Mouse (Mus musculus): ENCODE measurements at regions not wholly inside any gene's neighbourhood (a gene's known extent, or its start where the extent isn't known, plus 50 kb on each side); places are given as distances from the start of the nearest gene placed in this dataset.

DNA sequence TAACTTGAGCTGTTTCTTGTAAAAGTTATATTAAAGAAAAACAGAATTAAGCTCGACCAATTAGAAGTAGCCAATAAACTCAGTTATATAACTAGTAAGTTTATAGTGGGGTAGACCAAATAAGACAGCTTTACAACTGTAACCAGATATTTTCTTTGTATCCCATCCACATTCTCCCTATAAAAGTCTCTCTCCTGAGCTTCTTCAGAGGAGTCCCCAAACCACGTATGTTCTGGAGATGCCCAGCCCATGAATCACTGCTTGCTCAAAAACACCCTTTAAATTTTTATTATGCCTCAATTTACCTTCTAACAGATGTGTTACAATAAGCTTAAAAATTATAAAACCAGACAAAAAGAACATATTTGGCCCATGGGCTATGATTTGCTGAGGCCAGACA lies 270.1 kb downstream of the Ccdc91 start:
- no peak overlapping the region for H3K4me3 ChIP-seq (replicated peaks; ENCODE audit: low read length)
- H3K27ac ChIP-seq (ENCODE audit: low read length) = no peak overlapping the region
- no peak for ATAC-seq
- H3K9me3 ChIP-seq (ENCODE audit: control insufficient read depth, low read length) = no peaks in the 10 kb centered on the region
- H3K4me2 ChIP-seq (ENCODE audit: low read length) = no peak overlapping the region
- WGBS = 88% methylated on average over 2 of the region's 2 CpGs
- no peaks in the 10 kb centered on the region for H3K27me3 ChIP-seq (replicated peaks; ENCODE audit: control insufficient read depth, insufficient read depth, low read length)
- H3K9ac ChIP-seq (replicated peaks; ENCODE audit: low read depth, low read length) = no peak overlapping the region
- H3K36me3 ChIP-seq (ENCODE audit: control insufficient read depth, insufficient read depth) = no peaks in the 10 kb centered on the region
- H3K4me1 ChIP-seq (replicated peaks; ENCODE audit: control insufficient read depth, insufficient read depth, low read length) = no peaks in the 10 kb centered on the region

DNA sequence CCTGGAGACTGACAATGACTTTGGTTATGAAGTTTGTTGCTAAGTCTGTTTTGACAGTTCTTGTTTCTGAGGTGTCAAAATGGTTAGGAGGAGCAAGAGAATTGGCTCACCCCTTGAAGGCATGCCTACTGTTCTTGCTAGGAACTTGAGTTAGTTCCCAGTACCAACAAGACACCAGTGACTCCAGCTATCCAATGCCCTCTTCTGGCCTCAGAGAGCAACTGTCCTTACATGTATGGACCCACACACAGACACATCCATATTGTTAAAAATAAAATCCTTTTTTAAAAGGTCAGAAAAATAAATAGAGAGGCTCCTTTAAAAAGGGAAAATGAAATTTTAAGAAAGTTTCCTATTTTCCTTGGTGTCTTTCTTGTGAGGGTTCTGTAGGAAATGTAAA lies 272.3 kb downstream of the Ccdc91 start:
- no peaks in the 10 kb centered on the region for H3K27me3 ChIP-seq (replicated peaks; ENCODE audit: control insufficient read depth, insufficient read depth, low read length)
- no peak overlapping the region for H3K4me2 ChIP-seq (ENCODE audit: low read length)
- H3K9ac ChIP-seq (replicated peaks; ENCODE audit: low read depth, low read length) = no peak overlapping the region
- H3K4me3 ChIP-seq (replicated peaks; ENCODE audit: low read length) = no peak overlapping the region
- H3K27ac ChIP-seq (ENCODE audit: low read length) = no peak overlapping the region
- H3K4me1 ChIP-seq (replicated peaks; ENCODE audit: control insufficient read depth, insufficient read depth, low read length) = no peaks in the 10 kb centered on the region
- H3K36me3 ChIP-seq (ENCODE audit: control insufficient read depth, insufficient read depth) = no peaks in the 10 kb centered on the region
- no peaks in the 10 kb centered on the region for H3K9me3 ChIP-seq (ENCODE audit: control insufficient read depth, low read length)
- no peak for ATAC-seq

DNA sequence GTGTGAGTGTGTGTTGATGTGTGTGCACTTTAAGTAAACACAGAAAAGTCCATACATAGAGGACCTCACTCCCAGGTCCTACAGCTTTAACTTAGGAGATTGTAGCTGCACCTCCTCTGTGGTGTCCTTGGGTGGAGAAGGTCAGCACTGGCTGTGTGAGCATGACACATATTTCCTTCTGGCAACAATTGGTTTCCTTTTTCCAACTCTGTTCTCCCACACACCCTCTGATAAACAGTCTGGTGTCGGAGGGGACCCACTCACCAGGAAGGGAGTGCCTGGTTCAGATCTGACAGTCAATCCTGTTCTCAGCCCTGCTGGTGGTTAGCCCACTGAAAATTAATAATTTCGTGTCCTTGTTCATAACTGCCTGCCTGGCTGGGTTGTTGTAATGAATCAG lies 276.7 kb downstream of the Ccdc91 start:
- no peak for ATAC-seq

DNA sequence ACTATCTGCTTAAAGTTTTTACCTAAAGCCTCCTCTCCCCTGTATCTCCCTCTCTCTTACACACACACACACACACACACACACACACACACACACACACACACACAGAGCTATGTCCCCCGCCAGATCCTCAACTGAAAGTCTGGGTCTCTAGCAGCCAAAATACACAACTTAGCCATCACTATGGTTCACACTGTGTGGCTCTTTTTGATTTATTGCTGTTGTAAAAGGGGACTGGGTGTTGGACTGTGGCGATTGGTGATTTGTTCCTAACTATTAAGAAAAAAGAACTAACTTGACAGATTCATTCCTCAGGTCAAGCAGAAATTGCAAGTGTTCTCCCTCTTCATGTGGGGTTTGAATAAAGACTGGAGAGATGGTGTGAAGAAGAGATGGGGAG lies 278.2 kb downstream of the Ccdc91 start:
- Histone ChIP-seq H3K4me2 (ENCODE audit: low read length) (no peak overlapping the region), H3K27me3 (replicated peaks; ENCODE audit: control insufficient read depth, insufficient read depth, low read length) (no peaks in the 10 kb centered on the region), H3K36me3 (ENCODE audit: control insufficient read depth, insufficient read depth) (no peaks in the 10 kb centered on the region), H3K27ac (ENCODE audit: low read length) (no peak overlapping the region), H3K9ac (replicated peaks; ENCODE audit: low read depth, low read length) (no peak overlapping the region), H3K9me3 (ENCODE audit: control insufficient read depth, low read length) (no peaks in the 10 kb centered on the region), H3K4me3 (replicated peaks; ENCODE audit: low read length) (no peak overlapping the region), H3K4me1 (replicated peaks; ENCODE audit: control insufficient read depth, insufficient read depth, low read length) (no peaks in the 10 kb centered on the region)
- no peak for ATAC-seq
- WGBS = 89% methylated on average over 2 of the region's 2 CpGs

More for the DNA sequence above, 276.7 kb downstream of the Ccdc91 start:
- 75% methylated on average over 2 of the region's 2 CpGs for WGBS
- H3K27ac ChIP-seq (ENCODE audit: low read length) = no peak overlapping the region
- H3K9me3 ChIP-seq (ENCODE audit: control insufficient read depth, low read length) = no peaks in the 10 kb centered on the region
- no peaks in the 10 kb centered on the region for H3K27me3 ChIP-seq (replicated peaks; ENCODE audit: control insufficient read depth, insufficient read depth, low read length)
- no peak overlapping the region for H3K4me3 ChIP-seq (replicated peaks; ENCODE audit: low read length)
- no peaks in the 10 kb centered on the region for H3K4me1 ChIP-seq (replicated peaks; ENCODE audit: control insufficient read depth, insufficient read depth, low read length)
- H3K9ac ChIP-seq (replicated peaks; ENCODE audit: low read depth, low read length) = no peak overlapping the region
- H3K4me2 ChIP-seq (ENCODE audit: low read length) = no peak overlapping the region
- H3K36me3 ChIP-seq (ENCODE audit: control insufficient read depth, insufficient read depth) = no peaks in the 10 kb centered on the region

DNA sequence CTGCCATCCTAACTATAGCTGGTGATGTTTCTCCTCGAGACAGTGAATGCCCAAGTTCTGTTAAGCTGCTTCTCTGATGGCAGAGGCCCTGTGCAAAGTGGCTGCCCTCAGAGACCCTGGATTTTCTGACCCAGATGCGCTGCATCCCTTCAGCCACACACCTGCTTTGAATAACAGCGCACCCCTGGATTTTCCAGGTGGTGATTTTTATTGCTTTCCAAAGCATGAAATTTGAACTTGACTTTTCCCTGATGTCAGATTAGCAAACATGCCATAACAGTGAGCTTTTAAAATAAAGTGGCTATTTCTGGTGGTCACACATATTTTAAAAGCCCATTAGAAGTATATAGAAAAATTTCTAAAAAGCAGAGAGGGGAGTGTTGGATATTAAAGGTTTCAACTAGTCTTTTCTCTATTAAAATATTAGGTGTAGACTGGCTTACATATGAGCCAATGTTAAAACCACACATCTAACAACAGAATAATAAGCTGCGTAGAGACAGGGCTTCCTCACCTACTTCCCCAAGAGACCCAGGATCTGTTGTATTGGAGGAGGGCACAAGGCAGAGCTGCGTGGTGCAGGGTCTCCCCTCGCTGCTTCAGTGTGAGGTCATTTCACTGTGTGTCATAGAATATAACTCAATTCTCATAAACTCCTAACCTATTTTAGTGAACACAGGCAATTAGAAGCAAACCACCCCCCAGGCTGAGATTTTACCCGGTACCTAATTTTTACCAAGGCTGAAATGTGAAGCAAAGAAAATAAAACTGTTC lies 280.3 kb downstream of the Ccdc91 start:
- Histone ChIP-seq H3K4me3 (replicated peaks; ENCODE audit: low read length) (no peak overlapping the region), H3K36me3 (ENCODE audit: control insufficient read depth, insufficient read depth) (no peaks in the 10 kb centered on the region), H3K9ac (replicated peaks; ENCODE audit: low read depth, low read length) (no peak overlapping the region), H3K4me1 (replicated peaks; ENCODE audit: control insufficient read depth, insufficient read depth, low read length) (no peaks in the 10 kb centered on the region), H3K27ac (ENCODE audit: low read length) (no peak overlapping the region), H3K9me3 (ENCODE audit: control insufficient read depth, low read length) (no peaks in the 10 kb centered on the region), H3K4me2 (ENCODE audit: low read length) (no peak overlapping the region), H3K27me3 (replicated peaks; ENCODE audit: control insufficient read depth, insufficient read depth, low read length) (no peaks in the 10 kb centered on the region)
- ATAC-seq = no peak
- WGBS = 81% methylated on average over 7 of the region's 7 CpGs

DNA sequence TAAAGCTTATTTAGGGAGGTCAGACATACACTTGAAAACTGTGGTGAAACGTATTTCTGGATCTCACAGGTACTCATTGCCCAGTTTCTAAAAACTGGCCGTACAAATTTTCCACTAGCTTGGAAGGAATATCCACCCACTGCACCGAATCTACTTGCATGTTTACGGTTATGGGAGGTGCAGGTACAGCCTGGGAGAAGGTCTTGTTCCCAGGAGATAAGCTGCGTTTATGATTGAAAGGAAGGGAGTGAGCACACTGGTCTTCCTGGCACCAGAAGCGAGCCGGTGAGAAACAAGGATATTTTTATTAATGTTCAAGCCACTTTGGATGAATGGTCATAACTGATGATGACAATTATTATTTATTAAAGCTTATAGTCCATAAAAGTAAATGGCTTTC lies 283.9 kb downstream of the Ccdc91 start:
- no peaks in the 10 kb centered on the region for H3K9me3 ChIP-seq (ENCODE audit: control insufficient read depth, low read length)

DNA sequence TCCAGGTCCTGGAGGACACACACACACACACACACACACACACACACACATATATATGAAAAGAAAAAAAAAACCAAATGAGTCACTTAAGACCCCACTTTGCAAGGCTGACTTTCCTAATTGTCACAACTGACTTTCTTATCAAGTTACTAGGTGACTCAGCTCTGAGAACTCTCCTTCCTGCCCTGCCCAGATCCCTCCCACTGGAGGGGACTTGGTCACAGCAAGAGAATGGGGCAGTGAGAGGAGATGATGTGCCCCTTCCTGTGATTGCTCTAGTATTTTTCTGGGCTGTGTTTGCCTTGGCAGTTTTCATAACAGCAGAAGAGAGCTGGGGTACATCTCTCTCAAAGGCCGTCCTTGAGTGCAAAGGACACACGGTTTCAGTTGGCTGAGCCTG lies 284.5 kb downstream of the Ccdc91 start:
- Histone ChIP-seq H3K4me1 (replicated peaks; ENCODE audit: control insufficient read depth, insufficient read depth, low read length) (no peaks in the 10 kb centered on the region), H3K27ac (ENCODE audit: low read length) (no peak overlapping the region), H3K36me3 (ENCODE audit: control insufficient read depth, insufficient read depth) (no peaks in the 10 kb centered on the region), H3K4me3 (replicated peaks; ENCODE audit: low read length) (no peak overlapping the region), H3K27me3 (replicated peaks; ENCODE audit: control insufficient read depth, insufficient read depth, low read length) (no peaks in the 10 kb centered on the region), H3K9ac (replicated peaks; ENCODE audit: low read depth, low read length) (no peak overlapping the region), H3K4me2 (ENCODE audit: low read length) (no peak overlapping the region), H3K9me3 (ENCODE audit: control insufficient read depth, low read length) (no peaks in the 10 kb centered on the region)
- no peak for ATAC-seq
- WGBS = 90% methylated on average over 2 of the region's 2 CpGs

More for the DNA sequence above, 283.9 kb downstream of the Ccdc91 start:
- no peak overlapping the region for H3K4me3 ChIP-seq (replicated peaks; ENCODE audit: low read length)
- no peak for ATAC-seq
- H3K27ac ChIP-seq (ENCODE audit: low read length) = no peak overlapping the region
- no peak overlapping the region for H3K9ac ChIP-seq (replicated peaks; ENCODE audit: low read depth, low read length)
- no peaks in the 10 kb centered on the region for H3K36me3 ChIP-seq (ENCODE audit: control insufficient read depth, insufficient read depth)
- H3K4me1 ChIP-seq (replicated peaks; ENCODE audit: control insufficient read depth, insufficient read depth, low read length) = no peaks in the 10 kb centered on the region
- 92% methylated on average over 7 of the region's 7 CpGs for WGBS
- H3K27me3 ChIP-seq (replicated peaks; ENCODE audit: control insufficient read depth, insufficient read depth, low read length) = no peaks in the 10 kb centered on the region
- no peak overlapping the region for H3K4me2 ChIP-seq (ENCODE audit: low read length)

DNA sequence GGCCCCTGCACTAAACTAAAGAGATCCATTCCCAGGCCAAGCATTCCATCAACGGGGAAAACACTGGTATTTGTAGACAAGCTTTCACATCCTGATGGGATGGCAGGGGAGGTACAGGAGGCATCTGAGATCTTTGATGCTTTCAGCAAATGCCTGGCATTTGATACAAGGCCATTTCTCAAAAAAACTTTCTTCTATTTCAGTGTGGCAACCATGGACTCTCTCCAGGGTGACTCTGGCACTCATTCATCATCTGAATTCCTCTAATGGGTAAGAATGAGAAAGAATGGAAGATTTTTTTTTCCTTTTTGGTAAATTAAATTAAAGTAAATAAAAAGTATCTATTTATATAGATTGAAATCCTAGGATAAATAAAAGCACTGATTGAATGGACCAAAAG lies 281.8 kb upstream of the Far2 start:
- no peak for ATAC-seq
- no peaks in the 10 kb centered on the region for H3K4me1 ChIP-seq (replicated peaks; ENCODE audit: control insufficient read depth, insufficient read depth, low read length)
- H3K36me3 ChIP-seq (ENCODE audit: control insufficient read depth, insufficient read depth) = no peaks in the 10 kb centered on the region
- no peak overlapping the region for H3K4me3 ChIP-seq (replicated peaks; ENCODE audit: low read length)
- H3K27ac ChIP-seq (ENCODE audit: low read length) = no peak overlapping the region
- no peaks in the 10 kb centered on the region for H3K9me3 ChIP-seq (ENCODE audit: control insufficient read depth, low read length)
- no peaks in the 10 kb centered on the region for H3K27me3 ChIP-seq (replicated peaks; ENCODE audit: control insufficient read depth, insufficient read depth, low read length)
- 86% methylated on average over 1 of the region's 1 CpGs for WGBS
- H3K9ac ChIP-seq (replicated peaks; ENCODE audit: low read depth, low read length) = no peak overlapping the region
- no peak overlapping the region for H3K4me2 ChIP-seq (ENCODE audit: low read length)

DNA sequence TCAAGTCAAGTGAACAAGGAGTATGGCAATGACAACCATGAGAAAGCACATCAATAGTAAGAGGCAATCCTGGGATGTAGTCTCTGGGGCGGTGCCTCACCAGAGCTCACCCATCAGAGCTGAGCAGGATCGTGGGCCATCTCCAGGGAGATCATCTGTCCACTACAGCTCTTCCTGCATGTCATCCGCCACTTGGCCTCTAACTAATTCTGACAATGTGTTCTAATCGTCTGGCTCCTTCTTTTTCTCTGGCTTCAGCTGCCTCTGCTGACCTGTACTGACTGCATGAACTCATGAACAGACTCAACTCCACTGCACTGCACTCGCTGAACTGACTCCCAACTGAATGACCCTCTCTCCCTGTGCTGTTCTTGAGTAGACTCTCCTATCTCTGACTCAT lies 277.9 kb upstream of the Far2 start:
- ATAC-seq = no peak

DNA sequence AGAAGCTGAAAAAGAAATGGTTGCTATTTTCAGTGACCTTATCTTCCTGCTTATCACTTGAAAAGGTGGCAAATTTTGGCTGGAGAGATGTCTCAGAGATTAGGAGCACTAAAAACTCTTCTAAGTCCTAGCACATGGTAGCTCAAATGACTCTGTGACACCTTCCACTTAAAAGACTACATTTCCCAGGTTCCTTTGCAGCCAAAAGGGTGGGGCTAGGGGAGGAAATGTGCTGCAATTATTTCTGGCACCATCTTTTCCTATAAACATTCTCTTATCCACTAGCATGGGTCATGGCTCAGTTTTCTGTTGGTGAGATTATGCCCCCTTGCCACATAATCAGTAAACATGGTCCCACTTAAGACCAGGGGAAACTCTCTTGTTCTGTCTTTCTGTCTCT lies 277.0 kb upstream of the Far2 start:
- Histone ChIP-seq H3K4me3 (replicated peaks; ENCODE audit: low read length) (no peak overlapping the region), H3K4me1 (replicated peaks; ENCODE audit: control insufficient read depth, insufficient read depth, low read length) (no peaks in the 10 kb centered on the region), H3K27me3 (replicated peaks; ENCODE audit: control insufficient read depth, insufficient read depth, low read length) (no peaks in the 10 kb centered on the region), H3K9me3 (ENCODE audit: control insufficient read depth, low read length) (no peaks in the 10 kb centered on the region), H3K9ac (replicated peaks; ENCODE audit: low read depth, low read length) (no peak overlapping the region), H3K27ac (ENCODE audit: low read length) (no peak overlapping the region), H3K4me2 (ENCODE audit: low read length) (no peak overlapping the region), H3K36me3 (ENCODE audit: control insufficient read depth, insufficient read depth) (no peaks in the 10 kb centered on the region)
- no peak for ATAC-seq

More for the DNA sequence above, 277.9 kb upstream of the Far2 start:
- 80% methylated on average over 5 of the region's 5 CpGs for WGBS
- H3K9ac ChIP-seq (replicated peaks; ENCODE audit: low read depth, low read length) = no peak overlapping the region
- H3K27me3 ChIP-seq (replicated peaks; ENCODE audit: control insufficient read depth, insufficient read depth, low read length) = no peaks in the 10 kb centered on the region
- H3K4me3 ChIP-seq (replicated peaks; ENCODE audit: low read length) = no peak overlapping the region
- H3K27ac ChIP-seq (ENCODE audit: low read length) = no peak overlapping the region
- no peaks in the 10 kb centered on the region for H3K36me3 ChIP-seq (ENCODE audit: control insufficient read depth, insufficient read depth)
- no peaks in the 10 kb centered on the region for H3K4me1 ChIP-seq (replicated peaks; ENCODE audit: control insufficient read depth, insufficient read depth, low read length)
- H3K4me2 ChIP-seq (ENCODE audit: low read length) = no peak overlapping the region
- no peaks in the 10 kb centered on the region for H3K9me3 ChIP-seq (ENCODE audit: control insufficient read depth, low read length)
